Mouse (Mus musculus): ENCODE results near the gene Slc5a1. TPM values are rescaled to one million over a fixed set of nuclear protein-coding genes. Genes with fewer than 3 reads are reported as not detected.

Gene Slc5a1
- total RNA-seq, 4 experiments from 2014 or later, result not detected

GRCm38 (mm10) chr5:33193567-33193966 lies 89.5 kb downstream of the Slc5a1 start:
- DNase-seq (ENCODE audit: low spot score in 2 of 2), result no peak

GRCm38 (mm10) chr5:33195246-33195852 lies 91.3 kb downstream of the Slc5a1 start:
- no peak for DNase-seq (ENCODE audit: low spot score in 2 of 2)

DNA sequence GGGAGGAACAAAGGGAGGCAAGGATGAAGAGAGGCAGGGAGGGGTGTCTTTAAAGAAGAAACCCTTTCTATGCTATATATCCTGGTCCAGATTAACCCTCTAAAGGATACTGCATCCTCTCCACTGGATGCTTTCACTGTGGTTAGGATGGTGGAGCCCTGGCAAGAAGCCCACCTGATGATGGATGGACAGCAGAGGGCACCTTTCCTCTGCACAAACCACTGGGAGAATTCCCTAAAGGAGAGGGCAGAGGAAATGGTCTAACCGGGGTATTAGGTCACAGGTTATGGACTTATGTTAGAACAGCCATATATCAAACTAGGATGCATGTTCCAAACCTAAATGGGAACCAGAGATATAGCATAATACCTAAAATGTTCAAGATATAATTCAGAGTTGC lies 96.1 kb downstream of the Slc5a1 start:
- DNase-seq (ENCODE audit: low spot score in 2 of 2), result no peak

DNA sequence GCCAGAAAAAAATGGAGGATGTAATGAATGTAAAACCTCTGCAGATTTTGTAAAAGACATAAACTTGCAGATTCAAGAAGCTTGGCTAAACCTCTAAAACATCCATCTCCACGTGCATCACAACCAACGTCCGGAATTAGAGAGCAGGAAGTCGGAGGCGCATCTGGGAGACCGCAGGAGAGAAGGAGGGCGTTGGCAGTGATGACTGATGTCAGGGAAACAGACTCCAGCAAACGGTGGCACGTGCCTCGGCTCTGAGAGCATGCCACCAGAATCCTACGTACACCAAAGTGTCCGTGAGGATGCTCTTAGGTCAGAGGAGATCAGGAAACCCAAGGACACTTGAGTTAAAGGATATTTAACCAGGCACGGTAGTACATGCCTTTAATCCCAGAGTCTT lies 97.7 kb downstream of the Slc5a1 start:
- DNase-seq (ENCODE audit: low spot score in 2 of 2), result no peak

- no peak for DNase-seq (ENCODE audit: low spot score in 2 of 2)
Observed at GRCm38 (mm10) chr5:33202516-33203170, 98.6 kb downstream of the Slc5a1 start.

DNA sequence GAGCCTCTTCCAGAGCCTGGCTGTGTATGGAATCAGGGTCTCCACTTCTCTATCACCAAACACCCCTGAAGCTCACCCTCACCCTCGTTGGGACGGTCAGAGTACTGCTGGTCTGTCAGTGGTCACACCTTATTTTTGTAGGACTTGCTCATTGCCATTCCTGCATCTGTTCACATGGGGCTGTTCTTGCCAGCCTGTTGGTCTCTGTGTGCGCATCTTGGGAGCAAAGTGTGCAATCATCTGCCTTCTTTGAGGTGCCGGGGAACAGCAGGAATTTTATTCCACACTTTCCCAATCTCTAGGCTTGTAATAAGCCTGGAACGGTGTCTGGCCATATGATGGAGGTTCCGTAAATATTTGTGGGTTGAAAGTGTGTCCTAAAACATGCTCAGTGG lies 99.1 kb downstream of the Slc5a1 start:
- DNase-seq (ENCODE audit: low spot score in 2 of 2), result no peak

DNA sequence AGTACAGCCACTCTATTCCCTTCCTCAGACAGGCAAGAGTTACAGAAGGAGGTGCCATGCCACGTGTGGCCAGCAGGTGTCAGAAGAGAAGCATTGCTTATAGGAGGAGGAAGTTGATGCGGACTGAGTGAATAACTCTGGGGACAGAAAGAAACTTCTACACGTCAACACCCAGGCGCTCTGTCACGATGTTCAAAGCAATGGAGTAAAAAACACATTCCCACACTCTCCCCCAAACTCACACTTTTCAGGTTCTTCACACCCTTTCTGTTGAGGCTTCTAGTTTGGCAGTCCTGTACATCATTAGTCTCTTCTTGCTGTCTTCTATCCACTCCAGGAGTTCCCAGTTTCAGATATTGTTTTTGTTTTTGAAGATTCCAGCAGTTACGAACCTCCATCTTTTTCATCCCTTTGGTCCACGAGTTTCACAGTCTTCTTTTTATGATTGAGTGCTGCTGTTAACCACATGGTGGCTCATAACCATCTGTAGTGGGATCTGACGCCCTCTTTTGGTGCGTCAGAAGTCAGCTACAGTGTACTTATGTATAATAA lies 99.7 kb downstream of the Slc5a1 start:
- peak in 1 of 2 experiments; percentile 76 for DNase-seq (ENCODE audit: low spot score in 2 of 2)

- DNase-seq (ENCODE audit: low spot score in 2 of 2), result no peak
Observed at GRCm38 (mm10) chr5:33204284-33204683, 100.3 kb downstream of the Slc5a1 start.

- DNase-seq (ENCODE audit: low spot score in 2 of 2), result no peak
Observed at GRCm38 (mm10) chr5:33206328-33206727, 102.3 kb downstream of the Slc5a1 start.

DNA sequence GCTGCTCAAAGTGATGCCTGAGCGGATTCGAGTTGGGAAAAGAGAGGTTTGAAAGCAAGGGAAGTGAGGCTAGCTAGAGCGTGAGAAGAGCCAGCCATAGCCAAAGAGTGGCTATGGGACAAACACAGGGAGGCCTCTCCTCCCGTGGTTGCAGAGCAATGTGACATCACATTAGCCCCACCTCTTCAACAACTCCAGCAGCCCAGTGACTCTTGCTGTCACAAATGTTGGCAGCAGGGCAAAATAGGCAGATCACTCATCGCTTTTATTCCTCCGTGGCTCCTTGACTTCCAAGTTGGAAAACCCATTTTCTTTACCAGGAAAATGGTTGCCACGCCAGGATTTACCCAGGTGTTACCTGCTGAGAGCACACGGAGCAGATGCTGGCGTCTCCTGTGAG lies 103.1 kb downstream of the Slc5a1 start:
- no peak for DNase-seq (ENCODE audit: low spot score in 2 of 2)

- DNase-seq (ENCODE audit: low spot score in 2 of 2), result no peak
Observed at GRCm38 (mm10) chr5:33208533-33209245, 104.7 kb downstream of the Slc5a1 start.

DNA sequence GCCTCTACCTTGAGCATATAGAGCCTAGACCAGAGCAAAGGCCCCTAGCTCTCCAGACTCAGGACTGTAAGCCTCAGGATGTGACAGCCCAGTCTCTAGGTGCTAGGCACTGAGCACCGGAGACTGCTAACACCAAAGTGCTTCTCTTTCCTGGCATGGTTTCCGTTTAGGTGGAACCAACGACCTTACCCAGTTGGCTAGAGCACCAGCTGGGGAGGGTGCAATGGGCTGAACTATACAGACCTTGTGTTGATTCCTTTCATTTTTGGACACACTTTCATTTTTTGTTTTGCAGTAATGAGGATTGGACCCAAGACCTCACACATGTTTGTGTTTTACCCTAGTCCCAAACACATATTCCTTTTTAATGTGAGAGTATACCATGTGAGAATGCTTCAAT lies 106.5 kb downstream of the Slc5a1 start:
- DNase-seq (ENCODE audit: low spot score in 2 of 2), result no peak

DNA sequence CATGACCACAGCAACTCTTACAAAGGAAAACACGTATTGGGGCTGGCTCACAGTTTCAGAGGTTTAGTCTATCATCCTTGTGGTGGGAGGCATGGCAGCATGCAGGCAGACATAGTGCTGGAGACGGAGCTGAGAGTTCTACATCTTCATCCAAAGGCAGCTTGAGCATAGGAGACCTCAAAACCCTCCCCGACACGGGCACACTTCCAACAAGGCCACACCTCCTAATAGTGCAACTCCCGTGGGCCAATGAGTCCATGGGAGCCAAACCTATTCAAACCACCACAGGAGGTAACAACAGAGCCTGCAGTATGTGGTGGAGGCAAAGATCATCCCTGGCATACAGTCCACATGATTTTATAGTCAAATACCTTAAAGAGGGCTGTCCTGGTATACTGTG lies 107.2 kb downstream of the Slc5a1 start:
- no peak for DNase-seq (ENCODE audit: low spot score in 2 of 2)

Other genes with a start within 250 kb of the Slc5a1 start
- gene Prr14l, start 250.0 kb upstream of the Slc5a1 start, total RNA-seq (2022), result 10 to 100 TPM; 31.4 to 40.3 (median 35.3) TPM
- gene Depdc5, start 240.5 kb upstream of the Slc5a1 start, total RNA-seq (2022), result 10 to 100 TPM; 65.8 to 71.9 (median 70.1) TPM
- gene Ywhah, start 85.4 kb upstream of the Slc5a1 start, total RNA-seq (2022), result 1,000 to 10,000 TPM in 2 of 4 experiments, 100 to 1,000 TPM in 2; 903 to 1,086 (median 994) TPM
- under 1 TPM in 1 of 4 experiments, not detected in 3; 0.46 TPM for gene Spon2, start 114.2 kb downstream of the Slc5a1 start, total RNA-seq (2022)
- gene Ctbp1, start 170.8 kb downstream of the Slc5a1 start, total RNA-seq (2022), result 100 to 1,000 TPM; 306 to 326 (median 313) TPM
- 100 to 1,000 TPM in 1 of 4 experiments, 10 to 100 TPM in 3; 91.7 to 104 (median 98.1) TPM for gene Maea, start 231.3 kb downstream of the Slc5a1 start, total RNA-seq (2022)